Mouse (Mus musculus) neutrophil, adult 83 days (primary cell): ENCODE results near the gene Fblim1. TPM values are rescaled to one million over a fixed set of nuclear protein-coding genes. Genes with fewer than 3 reads are reported as not detected.

Source experiments
- total RNA-seq, 2 experiments: library from RNA; stranded (reverse); gene quantifications; one replicate each; pipeline ENCODE4 v1.2.4; 2023

Gene Fblim1
- total RNA-seq: under 1 TPM in 1 of 2 experiments, not detected in 1; 0.42 TPM

GRCm38 (mm10) chr4:141605861-141606260 lies at the start of gene Fblim1:
Gene Fblim1, minus strand, starts transcription at chr4:141606096.

GRCm38 (mm10) chr4:141623666-141624065 lies 17.8 kb upstream of the Fblim1 start, which contains the start of gene Slc25a34:
Gene Slc25a34, minus strand, starts transcription at chr4:141623821.

GRCm38 (mm10) chr4:141618565-141619243 lies 12.8 kb upstream of the Fblim1 start, which contains the start of gene Tmem82:
Gene Tmem82, minus strand, starts transcription at chr4:141618633.

GRCm38 (mm10) chr4:141538408-141539212 lies 67.3 kb downstream of the Fblim1 start, which contains the start of gene Spen:
Gene Spen, minus strand, starts transcription at chr4:141538597.

Other genes with a start within 250 kb of the Fblim1 start
- gene Fam131c, start 237.9 kb downstream of the Fblim1 start, total RNA-seq: not detected
- gene Clcnka, start 207.4 kb downstream of the Fblim1 start, total RNA-seq: not detected
- not detected for gene Clcnkb, start 190.1 kb downstream of the Fblim1 start, total RNA-seq
- gene Hspb7, start 185.3 kb downstream of the Fblim1 start, total RNA-seq: under 1 TPM in 1 of 2 experiments, not detected in 1; 0.46 TPM
- gene Srarp, start 170.0 kb downstream of the Fblim1 start, total RNA-seq: not detected
- gene Zbtb17, start 161.4 kb downstream of the Fblim1 start, total RNA-seq: 10 to 100 TPM; 18.5 to 24.3 TPM
- 10 to 100 TPM; 82.0 to 96.2 TPM for gene Spen, start 67.5 kb downstream of the Fblim1 start, total RNA-seq
- gene Tmem82, start 12.5 kb upstream of the Fblim1 start, total RNA-seq: not detected
- gene Slc25a34, start 17.7 kb upstream of the Fblim1 start, total RNA-seq: not detected
- 10 to 100 TPM; 25.6 to 26.4 TPM for gene Plekhm2, start 58.8 kb upstream of the Fblim1 start, total RNA-seq
- 1 to 10 TPM in 1 of 2 experiments, under 1 TPM in 1; 0.79 to 1.3 TPM for gene Rsc1a1, start 79.5 kb upstream of the Fblim1 start, total RNA-seq
- gene Ddi2, start 117.3 kb upstream of the Fblim1 start, total RNA-seq: 10 to 100 TPM; 42.8 to 46.7 TPM
- gene Agmat, start 140.6 kb upstream of the Fblim1 start, total RNA-seq: not detected
- 1 to 10 TPM; 4.9 TPM for gene Dnajc16, start 184.8 kb upstream of the Fblim1 start, total RNA-seq
- 10 to 100 TPM; 20.4 to 20.5 TPM for gene Casp9, start 187.5 kb upstream of the Fblim1 start, total RNA-seq
- not detected for gene Cela2a, start 220.1 kb upstream of the Fblim1 start, total RNA-seq
- gene Ctrc, start 240.3 kb upstream of the Fblim1 start, total RNA-seq: not detected